In the genomic region with DNA sequence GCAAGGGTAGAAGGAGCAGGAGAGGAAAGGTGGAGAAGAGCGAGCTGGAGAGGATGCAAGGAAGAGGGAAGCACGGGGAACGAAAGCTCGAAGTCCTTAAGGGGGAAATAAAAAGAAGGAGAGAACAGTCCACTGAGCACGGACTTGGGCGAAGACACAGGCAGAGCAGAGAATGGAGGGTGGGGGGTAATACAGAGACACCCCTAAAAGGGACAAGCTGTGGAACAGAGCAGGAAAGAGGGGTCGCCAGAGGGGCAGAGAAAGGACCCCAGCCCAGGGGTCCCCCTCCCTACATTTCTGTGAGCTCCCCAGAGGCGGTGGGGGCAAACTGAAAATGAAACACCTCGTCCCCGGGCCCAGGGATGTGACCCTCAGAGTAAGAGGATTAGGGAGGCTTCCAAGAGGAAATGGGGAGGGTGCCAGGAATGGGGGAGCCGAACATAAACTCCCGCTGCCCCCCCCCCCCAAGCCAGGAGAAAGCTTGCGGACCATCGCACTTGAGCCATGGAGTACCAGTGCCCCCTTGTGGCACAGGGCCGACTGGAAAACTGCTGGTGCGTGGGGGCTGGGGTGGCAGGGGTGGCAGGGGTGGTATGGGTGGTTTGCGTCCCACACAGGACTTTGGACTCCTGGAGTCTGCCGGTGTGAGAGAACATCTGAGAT, we compare ENCODE assay signal across 8 mouse cellular contexts.
DNase-seq lines count a peak whose midpoint lies in the region; ATAC-seq lines count a peak whose summit lies in the region.

No protein-coding gene starts in this region.

- WGBS in intestine, embryonic 15.5 days: 40% methylated on average over 18 of the region's 18 CpGs
- WGBS in limb, embryonic 15.5 days: 33% methylated on average over 18 of the region's 18 CpGs
- 47% methylated on average over 17 of the region's 18 CpGs for WGBS in midbrain, embryonic 12.5 days
- WGBS in stomach, embryonic 16.5 days: 25% methylated on average over 16 of the region's 18 CpGs

- H3K4me1 ChIP-seq in intestine, embryonic 15.5 days (replicated peaks): no peaks in the 10 kb centered on the region
- H3K4me1 ChIP-seq in limb, embryonic 15.5 days: peaks cover 13% of the 10 kb centered on the region
- H3K4me1 ChIP-seq in midbrain, embryonic 12.5 days: peaks cover 4% of the 10 kb centered on the region; the same call in 1 of the 2 replicates
- peaks cover 8% of the 10 kb centered on the region; the same call in 1 of the 2 replicates for H3K4me1 ChIP-seq in stomach, embryonic 16.5 days (ENCODE audit: control insufficient read depth, insufficient read depth, low read length)

- DNase-seq in layer of hippocampus, adult 11-12 months (ENCODE audit: low spot score): peak; percentile 41
- DNase-seq in layer of hippocampus, adult 9-11 months: no peak
- peak; percentile 16 for DNase-seq in cerebellum, adult 8-10 months
- DNase-seq in gastrocnemius, postnatal 10 days: peak; percentile 54

- H3K27ac ChIP-seq in intestine, embryonic 15.5 days: no peak overlapping the region
- H3K27ac ChIP-seq in limb, embryonic 15.5 days: no peak overlapping the region
- H3K27ac ChIP-seq in midbrain, embryonic 12.5 days (replicated peaks): no peak overlapping the region
- no peak overlapping the region for H3K27ac ChIP-seq in stomach, embryonic 16.5 days (ENCODE audit: low read length)

- H3K4me3 ChIP-seq in intestine, embryonic 15.5 days (replicated peaks): peak overlapping the region; percentile 23
- peak overlapping the region; percentile 25 for H3K4me3 ChIP-seq in limb, embryonic 15.5 days
- H3K4me3 ChIP-seq in midbrain, embryonic 12.5 days: 0 out of 2 replicates have a peak overlapping the region, but pooled peaks have one; percentile 7
- H3K4me3 ChIP-seq in stomach, embryonic 16.5 days (replicated peaks; ENCODE audit: low read length): peak overlapping the region; percentile 32

- no peaks in the 10 kb centered on the region for H3K36me3 ChIP-seq in intestine, embryonic 15.5 days
- H3K36me3 ChIP-seq in limb, embryonic 15.5 days: no peaks in the 10 kb centered on the region
- H3K36me3 ChIP-seq in midbrain, embryonic 12.5 days: no peaks in the 10 kb centered on the region
- no peaks in the 10 kb centered on the region for H3K36me3 ChIP-seq in stomach, embryonic 16.5 days (ENCODE audit: control insufficient read depth, insufficient read depth, low read length)

- no peaks in the 10 kb centered on the region for H3K9me3 ChIP-seq in intestine, embryonic 15.5 days
- no peaks in the 10 kb centered on the region for H3K9me3 ChIP-seq in limb, embryonic 15.5 days
- H3K9me3 ChIP-seq in midbrain, embryonic 12.5 days: no peaks in the 10 kb centered on the region
- H3K9me3 ChIP-seq in stomach, embryonic 16.5 days (replicated peaks; ENCODE audit: control insufficient read depth, low read length): no peaks in the 10 kb centered on the region

- peaks cover 6% of the 10 kb centered on the region for H3K27me3 ChIP-seq in intestine, embryonic 15.5 days (replicated peaks)
- peaks cover 50% of the 10 kb centered on the region for H3K27me3 ChIP-seq in limb, embryonic 15.5 days
- peaks cover 89% of the 10 kb centered on the region for H3K27me3 ChIP-seq in midbrain, embryonic 12.5 days
- peaks cover 10% of the 10 kb centered on the region; the same call in 1 of the 2 replicates for H3K27me3 ChIP-seq in stomach, embryonic 16.5 days (ENCODE audit: control insufficient read depth, insufficient read depth, low read length)

- ATAC-seq in intestine, embryonic 15.5 days: peak; percentile 63
- no peak for ATAC-seq in limb, embryonic 15.5 days (ENCODE audit: insufficient number of reproducible peaks, low FRiP score, low TSS enrichment, low read depth)
- peak; percentile 52 for ATAC-seq in midbrain, embryonic 12.5 days (ENCODE audit: low FRiP score, low read depth)
- ATAC-seq in stomach, embryonic 16.5 days (ENCODE audit: insufficient read depth, low FRiP score): no peak

- H3K4me2 ChIP-seq in intestine, embryonic 15.5 days (replicated peaks): peak overlapping the region; percentile 49
- H3K4me2 ChIP-seq in limb, embryonic 15.5 days: peak overlapping the region; percentile 44
- peak overlapping the region; percentile 45 for H3K4me2 ChIP-seq in midbrain, embryonic 12.5 days (replicated peaks)
- H3K4me2 ChIP-seq in stomach, embryonic 16.5 days (ENCODE audit: low read depth, low read length): peak overlapping the region; percentile 60

- H3K9ac ChIP-seq in intestine, embryonic 15.5 days: no peak overlapping the region
- H3K9ac ChIP-seq in limb, embryonic 15.5 days: no peak overlapping the region
- H3K9ac ChIP-seq in midbrain, embryonic 12.5 days (replicated peaks): no peak overlapping the region
- H3K9ac ChIP-seq in stomach, embryonic 16.5 days (ENCODE audit: low read length): peak overlapping the region; percentile 58

Comparison
In these comparisons a context has a peak if more than half of its experiments do, and no peak if none do; other contexts are left out.
1. ATAC-seq: peak in intestine, embryonic 15.5 days (single experiment) and midbrain, embryonic 12.5 days (single experiment); none in limb, embryonic 15.5 days (single experiment) and stomach, embryonic 16.5 days (single experiment).
2. Peak in every context shown above with its lines, with median percentiles within 50 percentile points of each other: H3K4me2 ChIP-seq and H3K4me3 ChIP-seq.